Mouse (Mus musculus) splenic B cell, adult 2 months (primary cell): ENCODE data around the gene Rpl36.

ENCODE experiments used
- DNase-seq: peaks from one replicate; pipeline ENCODE4 v3.0.0-alpha.2; 2011; ENCODE audit warnings: low read depth, low spot score
- H3K27me3 ChIP-seq: 2 replicates; pipeline ENCODE4 v1.6.1; 2012; ENCODE audit warnings: mild to moderate bottlenecking, low read length, moderate library complexity, mixed read lengths; ENCODE audit not compliant: control insufficient read depth, poor library complexity, insufficient read depth, severe bottlenecking
- H3K36me3 ChIP-seq: 2 replicates; pipeline ENCODE4 v1.6.1; 2012; ENCODE audit warnings: mild to moderate bottlenecking, low read length, moderate library complexity, mixed read lengths; ENCODE audit not compliant: control insufficient read depth, poor library complexity, insufficient read depth, severe bottlenecking

Rpl36 gene

GRCm38 (mm10) chr17:56613236-56613844 is at the start of gene Rpl36:
Rpl36 (plus strand) TSS chr17:56613416.
- Histone ChIP-seq H3K27me3 (no peaks in the 10 kb centered on the region), H3K36me3 (peaks cover 3% of the 10 kb centered on the region; the same call in 1 of the 2 replicates)
- DNase-seq = peak; percentile 93

- H3K27me3 ChIP-seq = no peaks in the 10 kb centered on the region
- DNase-seq = no peak
- peaks cover 22% of the 10 kb centered on the region for H3K36me3 ChIP-seq
Observed at GRCm38 (mm10) chr17:56566293-56566692, 46.9 kb upstream of the Rpl36 start.

- Histone ChIP-seq H3K27me3 (no peaks in the 10 kb centered on the region), H3K36me3 (peaks cover 22% of the 10 kb centered on the region)
- DNase-seq = no peak
Observed at GRCm38 (mm10) chr17:56566918-56567317, 46.3 kb upstream of the Rpl36 start.

- Histone ChIP-seq H3K36me3 (peaks cover 21% of the 10 kb centered on the region), H3K27me3 (no peaks in the 10 kb centered on the region)
- DNase-seq = no peak
Observed at GRCm38 (mm10) chr17:56567370-56567769, 45.8 kb upstream of the Rpl36 start.

GRCm38 (mm10) chr17:56570287-56570686 is 42.9 kb upstream of the Rpl36 start:
- no peak for DNase-seq
- Histone ChIP-seq H3K36me3 (peaks cover 17% of the 10 kb centered on the region), H3K27me3 (no peaks in the 10 kb centered on the region)

- DNase-seq = no peak
- Histone ChIP-seq H3K36me3 (peaks cover 8% of the 10 kb centered on the region), H3K27me3 (no peaks in the 10 kb centered on the region)
Observed at GRCm38 (mm10) chr17:56572154-56572553, 41.1 kb upstream of the Rpl36 start.

- no peaks in the 10 kb centered on the region for H3K27me3 ChIP-seq
- no peak for DNase-seq
- H3K36me3 ChIP-seq = peaks cover 13% of the 10 kb centered on the region
Observed at GRCm38 (mm10) chr17:56572939-56573338, 40.3 kb upstream of the Rpl36 start.

GRCm38 (mm10) chr17:56583071-56583470 is 30.1 kb upstream of the Rpl36 start:
- peak; percentile 27 for DNase-seq
- Histone ChIP-seq H3K27me3 (no peaks in the 10 kb centered on the region), H3K36me3 (peaks cover 7% of the 10 kb centered on the region)

GRCm38 (mm10) chr17:56583611-56584256 is 29.5 kb upstream of the Rpl36 start:
- DNase-seq = no peak
- no peaks in the 10 kb centered on the region for H3K27me3 ChIP-seq
- H3K36me3 ChIP-seq = peaks cover 4% of the 10 kb centered on the region

- Histone ChIP-seq H3K27me3 (no peaks in the 10 kb centered on the region), H3K36me3 (peaks cover 4% of the 10 kb centered on the region; the same call in 1 of the 2 replicates)
- peak; percentile 100 for DNase-seq
Observed at GRCm38 (mm10) chr17:56584257-56585130, 28.7 kb upstream of the Rpl36 start, which contains the start of the genes Safb2 and Safb. Safb2 (minus strand) TSS chr17:56584585. Safb (plus strand) TSS chr17:56584825.

- Histone ChIP-seq H3K36me3 (peaks cover 7% of the 10 kb centered on the region), H3K27me3 (no peaks in the 10 kb centered on the region)
- peak; percentile 80 for DNase-seq
Observed at GRCm38 (mm10) chr17:56585171-56585821, 27.9 kb upstream of the Rpl36 start.

- H3K36me3 ChIP-seq = peaks cover 8% of the 10 kb centered on the region
- no peaks in the 10 kb centered on the region for H3K27me3 ChIP-seq
- DNase-seq = no peak
Observed at GRCm38 (mm10) chr17:56587773-56588172, 25.4 kb upstream of the Rpl36 start.

GRCm38 (mm10) chr17:56588921-56589320 is 24.3 kb upstream of the Rpl36 start:
- H3K36me3 ChIP-seq = peaks cover 10% of the 10 kb centered on the region
- no peak for DNase-seq
- no peaks in the 10 kb centered on the region for H3K27me3 ChIP-seq

- no peak for DNase-seq
- peaks cover 12% of the 10 kb centered on the region for H3K36me3 ChIP-seq
- H3K27me3 ChIP-seq = no peaks in the 10 kb centered on the region
Observed at GRCm38 (mm10) chr17:56592553-56592952, 20.7 kb upstream of the Rpl36 start.
